Mouse (Mus musculus) hindbrain, postnatal 0 days (tissue): Measurements from ENCODE around the gene Igsf11. TPM values are rescaled to one million over a fixed set of nuclear protein-coding genes. Genes with fewer than 3 reads are reported as not detected.

ENCODE experiments used
- ATAC-seq: fragments of 200-750 bp; cut with Nextera tagmentation; 2 replicates; pipeline ENCODE4 v1.8.0; 2017; ENCODE audit warnings: mild to moderate bottlenecking, moderate TSS enrichment, moderate library complexity
- DNase-seq: peaks from one replicate; pipeline ENCODE4 v3.0.0-alpha.2; 2015; ENCODE audit warnings: low spot score
- H3K27ac ChIP-seq: fragments of 300-500 bp; sonication (generic); 2 replicates; pipeline ENCODE4 v1.5.1; 2014; ENCODE audit warnings: mild to moderate bottlenecking
- H3K27me3 ChIP-seq: fragments of 300-500 bp; sonication (generic); 2 replicates; pipeline ENCODE4 v1.6.1; 2014; ENCODE audit warnings: low read length, mixed read lengths; ENCODE audit not compliant: insufficient read depth
- H3K36me3 ChIP-seq: fragments of 300-500 bp; sonication (generic); 2 replicates; pipeline ENCODE4 v1.6.1; 2014; ENCODE audit warnings: low read length, mixed read lengths; ENCODE audit not compliant: insufficient read depth
- H3K4me1 ChIP-seq: fragments of 300-500 bp; sonication (generic); 2 replicates; pipeline ENCODE4 v1.6.1; 2014; ENCODE audit warnings: antibody characterized with exemption, low read length, mixed read lengths; ENCODE audit not compliant: insufficient read depth
- H3K4me2 ChIP-seq: fragments of 300-500 bp; sonication (generic); 2 replicates; pipeline ENCODE4 v1.6.1; 2014; ENCODE audit warnings: low read depth, mild to moderate bottlenecking, low read length, moderate library complexity, mixed read lengths
- H3K4me3 ChIP-seq: fragments of 300-500 bp; sonication (generic); 2 replicates; pipeline ENCODE4 v1.5.1; 2014; ENCODE audit warnings: low read length
- H3K9ac ChIP-seq: fragments of 300-500 bp; sonication (generic); replicated peaks from 2 replicates; pipeline ENCODE4 v1.6.1; 2014; ENCODE audit warnings: mild to moderate bottlenecking, low read length, moderate library complexity, mixed read lengths
- H3K9me3 ChIP-seq: fragments of 300-500 bp; sonication (generic); 2 replicates; pipeline ENCODE4 v1.6.1; 2016; ENCODE audit warnings: low read length, mixed read lengths
- CTCF ChIP-seq: IDR thresholded peaks from 2 replicates; pipeline ENCODE4 v1.5.1; 2016; ENCODE audit warnings: antibody characterized with exemption, control low read depth, low read depth
- WGBS: fragments of 180-500 bp; shearing (Covaris S2); extraction: QIAGEN DNeasy Blood & Tissue Kit; methylation state at CpG from one replicate; pipeline ENCODE4 v1.1.7; 2014; 5-methylcytosine and 5-hydroxymethylcytosine counted together
- polyA plus RNA-seq: library from polyadenylated mRNA; unstranded; fragments of >200 nt; fragmentation: Nextera tagmentation; extraction: Ambion mirVana; gene quantifications from 2 replicates; pipeline ENCODE4 v1.2.1, GENCODE M21; 2015
- total RNA-seq: library from RNA; depleted of rRNA; stranded (reverse); fragments of >200 nt; gene quantifications from 2 replicates; pipeline ENCODE4 v1.2.3, GENCODE M21; 2014

Gene Igsf11
- total and polyA plus RNA-seq, 2 experiments from 2014 or later: 4.9 to 24.5 TPM

GRCm38 (mm10) chr16:38946453-38946852 is 54.0 kb downstream of the Igsf11 start:
- DNase-seq (no peak), ATAC-seq (0 out of 2 replicates have a peak, but pooled peaks have one; percentile 24)
- Histone ChIP-seq H3K27ac (peak overlapping the region; percentile 64; the same call in 1 of the 2 replicates), H3K9me3 (no peaks in the 10 kb centered on the region), H3K36me3 (no peaks in the 10 kb centered on the region), H3K4me1 (peaks cover 9% of the 10 kb centered on the region), H3K4me3 (no peak overlapping the region), H3K4me2 (no peak overlapping the region), H3K27me3 (no peaks in the 10 kb centered on the region), H3K9ac (no peak overlapping the region)
- 35% methylated on average over 7 of the region's 7 CpGs for WGBS
- no peak for TF ChIP-seq CTCF

- ATAC-seq: peak; percentile 33; the same call in 1 of the 2 replicates
- DNase-seq: no peak
- no peaks in the 10 kb centered on the region for H3K9me3 ChIP-seq
- peak overlapping the region; percentile 64; the same call in 1 of the 2 replicates for H3K27ac ChIP-seq
- peaks cover 9% of the 10 kb centered on the region for H3K4me1 ChIP-seq
- no peaks in the 10 kb centered on the region for H3K36me3 ChIP-seq
- no peaks in the 10 kb centered on the region for H3K27me3 ChIP-seq
- no peak for TF ChIP-seq CTCF
- no peak overlapping the region for H3K4me2 ChIP-seq
- 49% methylated on average over 7 of the region's 7 CpGs for WGBS
- H3K9ac ChIP-seq: no peak overlapping the region
- no peak overlapping the region for H3K4me3 ChIP-seq
These were observed 54.8 kb downstream of the Igsf11 start for GRCm38 (mm10) chr16:38947141-38947879.

DNA sequence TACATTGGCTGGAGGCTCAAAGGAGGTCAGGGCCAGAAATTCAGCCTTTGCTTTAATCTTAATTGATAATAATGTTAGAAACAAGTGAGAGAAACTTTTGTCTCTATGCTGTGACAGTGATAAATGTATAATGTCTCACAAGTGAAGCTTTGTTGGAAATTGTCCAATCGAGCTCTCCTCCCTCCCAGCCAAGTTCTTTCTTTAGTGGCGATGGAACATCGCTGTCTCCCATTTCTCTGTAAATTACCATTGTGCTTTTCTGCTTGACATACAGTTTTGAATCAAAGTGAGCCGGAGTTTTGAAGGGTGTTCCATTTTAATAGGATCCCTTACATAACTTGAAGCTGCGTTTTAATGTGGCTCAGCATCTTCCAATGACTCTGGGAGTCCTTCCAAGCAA is 56.0 kb downstream of the Igsf11 start:
- 38% methylated on average over 5 of the region's 5 CpGs for WGBS
- Histone ChIP-seq H3K27me3 (no peaks in the 10 kb centered on the region), H3K9ac (no peak overlapping the region), H3K4me1 (peaks cover 9% of the 10 kb centered on the region), H3K9me3 (no peaks in the 10 kb centered on the region), H3K27ac (peak overlapping the region; percentile 49; the same call in 1 of the 2 replicates), H3K4me3 (no peak overlapping the region), H3K36me3 (no peaks in the 10 kb centered on the region), H3K4me2 (no peak overlapping the region)
- no peak for TF ChIP-seq CTCF
- ATAC-seq (no peak), DNase-seq (peak; percentile 56)

- Histone ChIP-seq H3K27ac (no peak overlapping the region), H3K9me3 (no peaks in the 10 kb centered on the region), H3K9ac (no peak overlapping the region), H3K4me3 (no peak overlapping the region), H3K4me2 (no peak overlapping the region), H3K27me3 (no peaks in the 10 kb centered on the region), H3K4me1 (peaks cover 7% of the 10 kb centered on the region; the same call in 1 of the 2 replicates), H3K36me3 (no peaks in the 10 kb centered on the region)
- 95% methylated on average over 3 of the region's 3 CpGs for WGBS
- ATAC-seq: no peak
- TF ChIP-seq CTCF: peak; percentile 33
- no peak for DNase-seq
These were observed 60.4 kb downstream of the Igsf11 start for GRCm38 (mm10) chr16:38952881-38953280.

DNA sequence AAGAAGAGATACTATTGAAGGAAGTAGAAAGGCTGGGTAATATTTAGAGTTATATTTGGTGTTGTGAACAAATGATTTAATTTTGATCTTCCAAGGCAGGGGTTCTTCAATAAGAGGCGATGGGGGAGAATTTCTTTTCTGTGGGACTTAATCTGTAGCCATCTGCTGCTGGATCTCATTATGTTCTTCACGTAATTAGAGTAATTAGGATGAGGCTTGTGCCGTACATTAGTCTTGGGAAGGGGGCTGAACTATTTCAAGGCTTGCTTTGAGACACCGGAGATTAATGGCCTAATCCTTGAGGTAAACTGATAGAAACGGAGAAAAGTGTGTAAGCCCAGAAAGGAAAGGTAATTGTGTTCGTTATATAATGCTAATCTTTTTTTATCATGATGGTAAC is 61.4 kb downstream of the Igsf11 start:
- no peak overlapping the region for H3K4me3 ChIP-seq
- no peak overlapping the region; the same call in 1 of the 2 replicates for H3K27ac ChIP-seq
- H3K9ac ChIP-seq: no peak overlapping the region
- H3K4me1 ChIP-seq: peaks cover 7% of the 10 kb centered on the region; the same call in 1 of the 2 replicates
- H3K27me3 ChIP-seq: no peaks in the 10 kb centered on the region
- ATAC-seq (no peak), DNase-seq (no peak)
- 48% methylated on average over 6 of the region's 6 CpGs for WGBS
- no peaks in the 10 kb centered on the region for H3K9me3 ChIP-seq
- no peak overlapping the region for H3K4me2 ChIP-seq
- no peaks in the 10 kb centered on the region for H3K36me3 ChIP-seq
- no peak for TF ChIP-seq CTCF

- H3K4me3 ChIP-seq: no peak overlapping the region
- H3K9ac ChIP-seq: no peak overlapping the region
- H3K36me3 ChIP-seq: no peaks in the 10 kb centered on the region
- H3K27me3 ChIP-seq: no peaks in the 10 kb centered on the region
- 0 out of 2 replicates have a peak overlapping the region, but pooled peaks have one; percentile 8 for H3K4me2 ChIP-seq
- WGBS: 57% methylated on average over 16 of the region's 16 CpGs
- H3K4me1 ChIP-seq: peaks cover 7% of the 10 kb centered on the region; the same call in 1 of the 2 replicates
- no peak for TF ChIP-seq CTCF
- H3K9me3 ChIP-seq: no peaks in the 10 kb centered on the region
- peak overlapping the region; percentile 37; the same call in 1 of the 2 replicates for H3K27ac ChIP-seq
- peak; percentile 64; the same call in 1 of the 2 replicates for ATAC-seq
- no peak for DNase-seq
These were observed 62.2 kb downstream of the Igsf11 start for GRCm38 (mm10) chr16:38954501-38955288.
